Mouse (Mus musculus) olfactory bulb, adult 2 months (tissue): ENCODE results near the gene C1ql4.

Source experiments
- CTCF ChIP-seq: fragments of 200-500 bp; IDR thresholded peaks from 2 replicates; pipeline ENCODE4 v1.5.1; 2012; ENCODE audit warnings: low read depth, mild to moderate bottlenecking, low read length, moderate library complexity; ENCODE audit not compliant: insufficient read depth
- POLR2A ChIP-seq: fragments of 200-500 bp; IDR thresholded peaks from 2 replicates; pipeline ENCODE4 v1.6.1; 2012; ENCODE audit warnings: mild to moderate bottlenecking, low read depth, low read length, moderate library complexity; ENCODE audit not compliant: insufficient read depth

GRCm38 (mm10) chr15:99038797-99039196, 48.8 kb downstream of the C1ql4 start:
- TF ChIP-seq CTCF (no peak), POLR2A (no peak)
